Mouse (Mus musculus) gastrocnemius, adult 2 months (tissue): ENCODE measurements at regions not wholly inside any gene's neighbourhood (a gene's known extent, or its start where the extent isn't known, plus 50 kb on each side); places are given as distances from the start of the nearest gene placed in this dataset.

Experiments
- DNase-seq: peaks from one replicate; pipeline ENCODE4 v3.0.0; 2022
- H3K27ac ChIP-seq: fragments of 200-600 bp; 2 replicates; pipeline ENCODE4 v1.8.1; 2022; ENCODE audit warnings: mild to moderate bottlenecking
- H3K4me3 ChIP-seq: fragments of 200-600 bp; 2 replicates; pipeline ENCODE4 v1.8.1; 2022; ENCODE audit warnings: mild to moderate bottlenecking, moderate library complexity
- CTCF ChIP-seq: fragments of 200-600 bp; IDR thresholded peaks from 2 replicates; pipeline ENCODE4 v1.8.1; 2022; ENCODE audit warnings: antibody characterized with exemption, mild to moderate bottlenecking, moderate library complexity
- intact Hi-C: fragments of 180-260 bp; cut with DNase I; formaldehyde crosslinking; loops from one replicate; pipeline ENCODE4 v1.15.1; 2025

DNA sequence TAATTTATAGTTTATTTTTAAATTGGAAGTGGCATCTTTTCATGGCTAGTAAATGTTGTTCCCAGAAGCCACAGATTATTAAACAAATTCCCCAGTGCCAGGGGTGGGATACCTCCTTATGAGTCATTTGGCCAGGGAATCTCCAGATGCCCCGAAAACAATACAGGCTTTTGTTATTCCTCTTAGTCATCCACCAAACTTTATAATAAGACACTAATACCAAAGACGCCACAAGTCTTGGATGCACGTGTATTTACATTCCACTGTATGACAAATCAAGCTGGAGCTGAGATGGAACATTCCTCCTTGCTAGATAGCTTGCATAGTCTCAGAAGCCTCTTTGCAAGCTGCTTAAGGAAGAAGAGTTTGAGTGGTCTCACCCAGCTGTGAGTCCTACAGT, 105.8 kb upstream of the P3h2 start:
- no peak for DNase-seq
- TF ChIP-seq CTCF = no peak
- intact Hi-C loops = no loop called here
- Histone ChIP-seq H3K4me3 (no peak overlapping the region), H3K27ac (no peak overlapping the region)

DNA sequence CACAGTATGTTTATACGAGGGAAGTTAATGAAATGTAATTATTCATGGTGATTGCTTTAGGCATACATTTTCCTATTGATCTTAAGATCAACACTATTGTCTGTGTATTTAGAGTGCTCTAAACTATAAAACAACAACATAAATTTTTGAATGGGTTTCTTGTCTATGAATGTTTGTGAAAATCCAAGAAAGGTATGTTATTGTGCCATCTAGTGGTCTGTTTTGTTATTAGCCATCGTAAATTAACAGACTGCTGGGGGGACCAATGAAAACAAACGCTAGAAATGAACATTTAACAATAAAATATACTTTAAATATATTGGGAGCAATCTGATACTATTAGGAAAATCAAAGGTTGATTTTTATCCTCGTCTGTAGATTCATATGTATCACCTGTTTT, 93.5 kb upstream of the P3h2 start:
- Histone ChIP-seq H3K4me3 (no peak overlapping the region), H3K27ac (no peak overlapping the region)
- DNase-seq = no peak
- TF ChIP-seq CTCF = peak; percentile 74
- intact Hi-C loops = loop anchor here (1.0 to 10.0 kb wide), 3 partner anchors 94 to 232 kb away; partner anchors contain the start of gene P3h2

DNA sequence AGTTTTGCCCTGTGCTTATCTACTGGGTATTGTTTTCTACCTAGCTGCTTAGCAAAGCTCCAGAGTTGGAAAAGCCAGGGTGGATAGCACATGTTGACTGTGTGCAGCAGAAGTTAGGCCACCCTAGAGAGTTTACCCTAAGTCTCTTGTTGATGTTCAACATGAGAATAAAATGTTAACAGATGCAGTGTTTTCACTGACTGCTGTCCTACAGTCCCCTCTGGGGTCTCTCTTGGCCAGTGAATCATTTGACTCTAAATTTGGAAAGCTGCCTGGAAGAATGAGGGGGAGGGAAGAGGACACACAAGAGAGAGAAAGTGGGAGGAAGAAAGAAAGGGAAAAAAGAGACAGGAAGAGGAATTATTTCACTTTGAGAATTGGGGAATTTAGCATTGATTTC, 90.8 kb upstream of the P3h2 start:
- intact Hi-C loops = loop anchor here (10.0 kb wide), 1 partner anchor 92 kb away; the partner anchor contains the start of gene P3h2
- TF ChIP-seq CTCF = no peak
- DNase-seq = no peak
- Histone ChIP-seq H3K4me3 (no peak overlapping the region), H3K27ac (no peak overlapping the region)

DNA sequence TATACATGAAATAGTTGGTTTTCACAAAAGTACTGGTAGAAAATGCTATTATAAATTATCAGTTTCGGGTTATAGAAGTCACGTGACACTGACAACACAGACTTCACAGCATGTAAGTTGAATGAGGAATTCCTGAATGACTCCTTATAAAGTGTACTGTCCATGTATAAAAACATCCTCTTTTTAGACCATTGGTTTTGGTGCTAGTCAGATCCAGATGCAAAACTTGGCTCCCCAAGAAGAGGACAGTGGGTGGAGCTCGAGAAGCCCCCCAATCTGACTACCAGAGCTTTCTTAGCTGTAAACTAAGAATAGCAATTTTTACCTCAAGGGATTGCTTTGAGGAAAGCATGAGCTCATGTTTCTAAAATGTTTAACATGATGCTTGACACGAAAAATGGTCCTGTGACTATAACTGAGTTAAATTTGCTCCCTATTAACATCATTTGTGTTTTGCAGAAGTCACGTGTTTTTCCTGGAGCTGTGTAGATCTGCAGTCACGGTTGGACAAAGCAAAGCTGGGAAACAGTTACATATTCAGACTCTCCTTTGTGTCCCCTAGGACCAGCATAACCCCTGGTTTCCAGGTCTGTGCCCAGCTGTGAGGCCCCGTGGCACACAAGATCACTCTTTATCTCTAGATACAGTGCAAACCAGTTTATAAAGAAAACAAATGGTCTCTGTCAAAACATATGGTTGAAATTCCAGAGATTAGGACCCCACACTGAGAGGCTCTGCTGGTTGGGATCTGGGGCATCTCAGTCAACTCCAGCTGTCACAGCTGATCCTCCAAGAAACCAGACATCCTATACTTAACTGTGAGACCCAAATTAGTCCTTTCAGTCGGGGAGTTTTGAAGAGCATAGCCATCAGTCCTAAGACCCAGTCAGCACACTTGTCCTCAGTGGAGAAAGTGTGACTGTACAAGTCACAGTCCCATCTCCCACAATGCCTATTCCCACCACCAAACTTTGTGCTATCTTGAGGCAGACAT, 80.0 kb upstream of the P3h2 start:
- DNase-seq = no peak
- intact Hi-C loops = no loop called here
- no peak overlapping the region for H3K4me3 ChIP-seq
- no peak overlapping the region for H3K27ac ChIP-seq
- TF ChIP-seq CTCF = no peak

DNA sequence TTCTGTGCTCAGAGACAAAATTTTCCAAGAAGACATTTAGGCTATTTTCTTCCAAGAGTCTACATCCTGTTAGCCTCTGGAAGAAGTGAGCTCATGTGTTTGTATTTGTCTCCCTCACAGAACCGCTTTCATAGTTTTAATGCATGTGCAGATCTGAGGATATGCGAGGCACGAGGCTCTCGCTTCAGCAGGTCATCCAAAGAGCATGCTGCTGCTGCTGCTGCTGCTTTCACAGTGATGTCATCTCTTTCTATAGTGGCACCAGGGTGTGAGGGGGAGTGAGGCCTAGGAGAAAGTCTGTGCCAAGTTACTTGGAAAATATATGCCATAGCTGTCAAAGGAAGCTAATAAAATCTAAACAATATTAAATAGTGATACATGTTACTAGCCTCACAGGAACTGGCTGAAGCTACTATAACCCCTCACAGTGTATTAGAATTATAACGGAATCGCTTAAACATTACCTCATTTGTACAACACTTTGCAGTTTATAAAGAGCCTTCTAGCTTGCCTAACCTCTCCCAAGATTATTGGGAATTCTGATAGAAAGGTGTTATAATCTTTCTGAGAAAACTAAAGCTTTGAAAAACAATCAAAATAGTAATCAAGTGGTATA, 79.2 kb upstream of the P3h2 start:
- H3K27ac ChIP-seq = no peak overlapping the region
- no peak for TF ChIP-seq CTCF
- no peak for DNase-seq
- intact Hi-C loops = no loop called here
- H3K4me3 ChIP-seq = no peak overlapping the region

DNA sequence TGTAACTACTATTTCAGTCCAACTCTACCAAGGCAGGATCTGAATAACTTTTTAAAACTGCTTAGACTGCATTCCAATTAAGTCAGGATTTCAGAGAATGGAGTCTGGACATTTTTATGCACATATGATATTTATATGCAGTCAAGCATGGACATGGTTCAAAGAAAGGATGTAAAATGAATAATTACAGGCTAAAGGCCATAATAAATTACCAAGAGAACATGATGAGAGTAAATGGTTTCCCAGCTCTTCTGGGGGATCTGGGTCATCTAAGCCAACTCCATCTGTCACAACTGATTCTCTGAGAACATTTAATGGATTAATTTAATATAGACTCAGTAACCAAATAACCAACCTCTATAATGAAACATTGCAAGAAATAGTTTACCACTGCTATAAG, 77.9 kb upstream of the P3h2 start:
- intact Hi-C loops = no loop called here
- H3K27ac ChIP-seq = no peak overlapping the region
- no peak for DNase-seq
- H3K4me3 ChIP-seq = no peak overlapping the region
- no peak for TF ChIP-seq CTCF

DNA sequence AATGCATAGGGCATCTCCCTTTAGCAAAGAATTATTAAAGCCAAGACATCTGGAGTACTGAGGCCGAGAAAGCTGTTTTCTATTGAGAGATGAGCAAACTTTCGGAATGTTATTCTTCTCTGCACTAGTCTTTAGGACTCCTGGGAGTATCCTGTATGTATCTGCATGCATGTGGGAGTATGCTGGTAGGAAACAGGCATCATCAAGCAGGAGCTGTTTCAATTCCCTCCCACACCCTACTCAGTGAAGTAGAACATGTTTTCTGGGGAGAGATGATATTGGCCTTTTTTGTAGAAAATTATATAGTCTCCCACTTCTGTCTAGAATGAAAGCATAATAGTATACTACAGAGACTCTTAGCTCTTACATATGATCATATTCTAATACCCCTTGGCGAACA, 76.1 kb upstream of the P3h2 start:
- H3K4me3 ChIP-seq = no peak overlapping the region
- no peak overlapping the region for H3K27ac ChIP-seq
- TF ChIP-seq CTCF = no peak
- intact Hi-C loops = no loop called here
- DNase-seq = no peak

DNA sequence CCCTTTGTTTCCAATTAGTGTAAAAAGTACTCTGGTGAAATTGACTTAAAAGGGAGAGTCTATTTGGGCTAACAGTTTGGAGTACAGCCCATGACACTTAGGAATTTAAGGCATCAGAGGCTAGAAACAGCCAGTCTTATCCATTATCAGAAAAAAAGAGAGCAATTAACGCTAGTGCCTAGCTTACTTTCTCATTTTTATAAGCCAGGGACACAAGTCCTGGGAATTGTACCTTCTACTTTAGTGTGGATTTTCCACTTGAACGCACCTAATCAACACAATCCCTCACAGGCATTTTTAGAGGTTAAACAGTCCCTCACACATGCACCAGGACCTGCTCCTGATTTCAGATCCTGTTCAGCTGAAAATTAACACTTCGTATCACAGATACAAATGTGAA, 65.9 kb upstream of the P3h2 start:
- no peak overlapping the region for H3K27ac ChIP-seq
- no peak for TF ChIP-seq CTCF
- intact Hi-C loops = no loop called here
- no peak for DNase-seq
- H3K4me3 ChIP-seq = no peak overlapping the region

DNA sequence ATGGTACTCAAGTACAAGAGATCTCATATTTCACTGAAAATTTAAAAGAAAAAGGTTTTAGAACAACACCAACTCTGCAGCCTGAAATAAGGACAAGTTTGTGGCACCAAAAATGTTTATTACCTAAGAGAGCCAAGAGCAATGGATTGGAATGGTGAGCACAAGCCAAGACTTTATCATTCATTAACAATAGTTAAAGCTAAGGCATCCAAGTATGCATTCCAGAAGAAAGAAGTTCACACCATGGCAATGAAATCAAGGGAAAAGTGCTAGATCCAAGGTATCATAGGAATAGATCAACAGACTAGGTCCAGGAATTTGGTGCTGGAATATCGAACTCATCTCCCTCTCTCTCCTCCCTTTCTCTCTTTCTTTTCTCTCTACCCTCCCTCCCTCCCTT, 63.8 kb upstream of the P3h2 start:
- Histone ChIP-seq H3K4me3 (no peak overlapping the region), H3K27ac (no peak overlapping the region)
- intact Hi-C loops = no loop called here
- TF ChIP-seq CTCF = no peak
- DNase-seq = no peak

DNA sequence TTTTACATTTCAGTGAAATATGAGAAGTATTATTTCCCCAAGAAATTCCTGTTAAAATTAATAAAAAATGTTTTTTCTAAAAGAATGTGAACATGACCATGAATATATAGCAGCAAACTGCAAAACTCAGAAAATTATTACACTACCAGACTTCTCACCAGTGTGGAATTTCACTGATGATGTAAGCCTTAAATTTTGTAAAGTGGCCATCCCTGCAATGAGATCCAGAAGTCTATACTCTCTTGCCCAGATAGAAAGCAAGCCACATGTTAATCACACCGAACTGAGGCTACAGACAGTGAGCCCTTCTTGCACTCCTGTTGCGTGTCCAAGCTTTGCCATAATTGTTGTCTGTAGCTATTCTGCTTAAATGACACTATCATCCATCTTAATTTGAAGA, 62.6 kb upstream of the P3h2 start:
- no peak for DNase-seq
- Histone ChIP-seq H3K4me3 (no peak overlapping the region), H3K27ac (no peak overlapping the region)
- no peak for TF ChIP-seq CTCF
- intact Hi-C loops = no loop called here

DNA sequence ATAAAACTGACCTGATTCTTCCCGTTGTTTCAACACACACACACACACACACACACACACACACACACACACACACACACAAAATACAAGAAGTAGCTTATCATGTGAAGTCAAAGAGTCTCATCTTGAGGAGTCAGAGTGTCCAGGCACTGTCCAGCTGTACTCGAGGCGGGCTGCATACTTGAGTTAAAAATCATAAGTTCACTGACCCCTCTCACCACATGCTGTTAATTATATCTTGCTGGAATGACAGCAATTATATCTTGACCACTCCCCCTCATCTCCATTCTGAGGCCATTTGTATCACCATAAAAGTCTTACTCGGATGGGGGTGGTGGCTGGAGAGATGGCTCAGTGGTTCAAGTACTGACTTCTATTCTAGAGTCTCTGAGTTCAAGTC, 58.5 kb upstream of the P3h2 start:
- no peak for DNase-seq
- no peak overlapping the region for H3K27ac ChIP-seq
- intact Hi-C loops = no loop called here
- no peak for TF ChIP-seq CTCF
- H3K4me3 ChIP-seq = no peak overlapping the region

DNA sequence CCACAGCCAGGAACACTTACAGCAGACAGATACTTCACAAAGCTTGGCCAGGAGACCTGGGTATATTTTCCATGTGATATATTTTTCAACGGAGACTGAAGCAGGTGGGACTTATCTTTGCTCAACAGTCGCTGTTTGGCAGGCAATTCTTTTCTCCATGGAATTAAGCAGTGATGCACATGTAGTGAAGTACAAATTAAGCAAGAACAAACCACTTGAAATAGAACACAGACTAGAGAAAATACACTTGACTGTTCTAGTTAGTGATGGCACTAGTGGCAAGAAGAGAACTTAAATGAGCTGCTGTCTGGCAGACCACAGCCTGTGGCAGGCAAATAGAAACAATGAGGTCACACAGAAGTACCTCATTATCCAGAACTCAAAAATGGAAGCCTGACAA, 57.8 kb upstream of the P3h2 start:
- intact Hi-C loops = no loop called here
- DNase-seq = no peak
- Histone ChIP-seq H3K27ac (no peak overlapping the region), H3K4me3 (no peak overlapping the region)
- TF ChIP-seq CTCF = no peak

DNA sequence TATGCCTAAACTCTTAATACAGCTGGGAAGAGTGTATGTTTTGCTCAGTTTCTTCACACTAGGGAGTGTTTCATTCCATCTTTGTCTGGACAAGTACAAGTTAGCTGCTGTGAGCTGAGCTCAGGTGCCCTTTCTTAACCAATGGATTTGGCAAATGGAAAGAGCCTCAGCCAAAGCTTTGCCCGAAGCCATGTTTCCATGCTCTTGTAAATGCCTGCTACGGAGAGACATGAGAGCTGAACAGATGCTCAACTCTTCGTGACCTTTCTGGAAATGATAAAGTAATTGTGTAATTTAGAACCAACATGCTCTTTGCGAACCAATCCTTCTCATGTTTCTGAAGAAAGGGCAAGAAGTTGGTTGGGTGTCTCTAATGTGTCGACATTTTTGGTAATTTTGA, 52.0 kb upstream of the P3h2 start:
- Histone ChIP-seq H3K4me3 (no peak overlapping the region), H3K27ac (no peak overlapping the region)
- DNase-seq = no peak
- intact Hi-C loops = no loop called here
- no peak for TF ChIP-seq CTCF
